Mouse (Mus musculus) neural tube, embryonic 13.5 days (tissue): Measurements from ENCODE around the gene 4932414N04Rik. TPM values are rescaled to one million over a fixed set of nuclear protein-coding genes. Genes with fewer than 3 reads are reported as not detected.

Experiments
- ATAC-seq: fragments of 200-750 bp; cut with Nextera tagmentation; 2 replicates; pipeline ENCODE4 v1.8.0; 2017; ENCODE audit warnings: low read depth, mild to moderate bottlenecking, moderate TSS enrichment, moderate library complexity
- H3K27ac ChIP-seq: fragments of 300-500 bp; sonication (generic); replicated peaks from 2 replicates; pipeline ENCODE4 v1.5.1; 2015; ENCODE audit warnings: moderate library complexity, mild to moderate bottlenecking, inconsistent platforms
- H3K27me3 ChIP-seq: fragments of 300-500 bp; sonication (generic); 2 replicates; pipeline ENCODE4 v1.6.1; 2015; ENCODE audit warnings: mild to moderate bottlenecking, inconsistent platforms
- H3K36me3 ChIP-seq: fragments of 300-500 bp; sonication (generic); 2 replicates; pipeline ENCODE4 v1.6.1; 2015; ENCODE audit warnings: mild to moderate bottlenecking, inconsistent platforms
- H3K4me1 ChIP-seq: fragments of 300-500 bp; sonication (generic); replicated peaks from 2 replicates; pipeline ENCODE4 v1.6.1; 2015; ENCODE audit warnings: inconsistent platforms
- H3K4me2 ChIP-seq: fragments of 300-500 bp; sonication (generic); 2 replicates; pipeline ENCODE4 v1.6.1; 2015; ENCODE audit warnings: inconsistent platforms, mild to moderate bottlenecking, moderate library complexity
- H3K4me3 ChIP-seq: fragments of 300-500 bp; sonication (generic); 2 replicates; pipeline ENCODE4 v1.5.1; 2015; ENCODE audit warnings: mild to moderate bottlenecking, inconsistent platforms
- H3K9ac ChIP-seq: fragments of 300-500 bp; sonication (generic); 2 replicates; pipeline ENCODE4 v1.6.1; 2015; ENCODE audit warnings: moderate library complexity, mild to moderate bottlenecking, inconsistent platforms
- H3K9me3 ChIP-seq: fragments of 300-500 bp; sonication (generic); 2 replicates; pipeline ENCODE4 v1.6.1; 2016; ENCODE audit warnings: inconsistent platforms
- WGBS: fragments of 180-500 bp; shearing (Covaris S2); methylation state at CpG from one replicate; pipeline ENCODE4 v1.1.7; 2015; 5-methylcytosine and 5-hydroxymethylcytosine counted together
- polyA plus RNA-seq: library from polyadenylated mRNA; unstranded; fragments of >200 nt; fragmentation: Nextera tagmentation; extraction: Ambion mirVana; gene quantifications from 2 replicates; pipeline ENCODE4 v1.2.1, GENCODE M21; 2015

The 4932414N04Rik gene
- polyA plus RNA-seq, 1 experiment from 2014 or later: not detected

- H3K9ac ChIP-seq: no peak overlapping the region
- H3K36me3 ChIP-seq: no peaks in the 10 kb centered on the region
- ATAC-seq: no peak
- no peak overlapping the region for H3K4me2 ChIP-seq
- no peak overlapping the region for H3K27ac ChIP-seq
- H3K4me3 ChIP-seq: no peak overlapping the region
- no peaks in the 10 kb centered on the region for H3K27me3 ChIP-seq
- WGBS: 66% methylated on average over 3 of the region's 3 CpGs
- no peaks in the 10 kb centered on the region for H3K9me3 ChIP-seq
- H3K4me1 ChIP-seq: 0 out of 2 replicates have a peak, but pooled peaks cover 7% of the 10 kb centered on the region
Measured at GRCm38 (mm10) chr2:68787161-68787675, 130.9 kb downstream of the 4932414N04Rik start.

GRCm38 (mm10) chr2:68792296-68792695 lies 136.0 kb downstream of the 4932414N04Rik start:
- WGBS: 93% methylated on average over 5 of the region's 5 CpGs
- Histone ChIP-seq H3K27ac (no peak overlapping the region), H3K27me3 (no peaks in the 10 kb centered on the region), H3K4me3 (no peak overlapping the region), H3K9ac (no peak overlapping the region), H3K4me1 (peaks cover 15% of the 10 kb centered on the region), H3K4me2 (no peak overlapping the region), H3K36me3 (no peaks in the 10 kb centered on the region), H3K9me3 (no peaks in the 10 kb centered on the region)
- ATAC-seq: no peak

- 71% methylated on average over 1 of the region's 1 CpGs for WGBS
- Histone ChIP-seq H3K27me3 (no peaks in the 10 kb centered on the region), H3K4me3 (no peak overlapping the region), H3K9ac (no peak overlapping the region), H3K4me2 (no peak overlapping the region), H3K27ac (no peak overlapping the region), H3K4me1 (peaks cover 15% of the 10 kb centered on the region), H3K9me3 (no peaks in the 10 kb centered on the region), H3K36me3 (no peaks in the 10 kb centered on the region)
- ATAC-seq: no peak
Measured at GRCm38 (mm10) chr2:68793472-68793871, 137.2 kb downstream of the 4932414N04Rik start.

GRCm38 (mm10) chr2:68794181-68794580 lies 137.9 kb downstream of the 4932414N04Rik start:
- H3K4me2 ChIP-seq: peak overlapping the region; percentile 30; the same call in 1 of the 2 replicates

GRCm38 (mm10) chr2:68794616-68795015 lies 138.3 kb downstream of the 4932414N04Rik start:
- H3K4me3 ChIP-seq: no peak overlapping the region
- peak overlapping the region; percentile 30 for H3K4me2 ChIP-seq
- H3K27ac ChIP-seq: 0 out of 2 replicates have a peak overlapping the region, but pooled peaks have one; percentile 7
- WGBS: 19% methylated on average over 9 of the region's 9 CpGs
- H3K9ac ChIP-seq: no peak overlapping the region
- peak; percentile 80 for ATAC-seq
- H3K9me3 ChIP-seq: no peaks in the 10 kb centered on the region
- peaks cover 15% of the 10 kb centered on the region for H3K4me1 ChIP-seq
- H3K36me3 ChIP-seq: no peaks in the 10 kb centered on the region
- no peaks in the 10 kb centered on the region for H3K27me3 ChIP-seq

More at GRCm38 (mm10) chr2:68794181-68794580, 137.9 kb downstream of the 4932414N04Rik start:
- H3K4me1 ChIP-seq: peaks cover 15% of the 10 kb centered on the region
- H3K4me3 ChIP-seq: no peak overlapping the region
- H3K9ac ChIP-seq: no peak overlapping the region
- H3K27me3 ChIP-seq: no peaks in the 10 kb centered on the region
- 0 out of 2 replicates have a peak, but pooled peaks have one; percentile 36 for ATAC-seq
- WGBS: 75% methylated on average over 5 of the region's 5 CpGs
- H3K36me3 ChIP-seq: no peaks in the 10 kb centered on the region
- no peaks in the 10 kb centered on the region for H3K9me3 ChIP-seq
- H3K27ac ChIP-seq: no peak overlapping the region

- WGBS: 78% methylated on average over 10 of the region's 10 CpGs
- Histone ChIP-seq H3K4me1 (peaks cover 22% of the 10 kb centered on the region), H3K9me3 (no peaks in the 10 kb centered on the region), H3K4me3 (no peak overlapping the region), H3K4me2 (no peak overlapping the region), H3K27me3 (no peaks in the 10 kb centered on the region), H3K36me3 (no peaks in the 10 kb centered on the region), H3K9ac (no peak overlapping the region), H3K27ac (no peak overlapping the region)
- ATAC-seq: no peak
Measured at GRCm38 (mm10) chr2:68796011-68796775, 139.9 kb downstream of the 4932414N04Rik start.

GRCm38 (mm10) chr2:68797106-68797505 lies 140.8 kb downstream of the 4932414N04Rik start:
- H3K36me3 ChIP-seq: no peaks in the 10 kb centered on the region
- no peaks in the 10 kb centered on the region for H3K27me3 ChIP-seq
- no peak overlapping the region for H3K9ac ChIP-seq
- 71% methylated on average over 4 of the region's 4 CpGs for WGBS
- H3K27ac ChIP-seq: no peak overlapping the region
- H3K9me3 ChIP-seq: no peaks in the 10 kb centered on the region
- H3K4me1 ChIP-seq: peaks cover 22% of the 10 kb centered on the region
- no peak overlapping the region for H3K4me3 ChIP-seq
- ATAC-seq: no peak
- no peak overlapping the region for H3K4me2 ChIP-seq

Other genes with a start within 250 kb of the 4932414N04Rik start
- 34.5 and 35.8 TPM in 2 replicates for gene Stk39, start 184.2 kb upstream of the 4932414N04Rik start, polyA plus RNA-seq
- gene 4933409G03Rik, start 74.1 kb upstream of the 4932414N04Rik start, polyA plus RNA-seq: not detected in 2 replicates
- 60.2 and 60.3 TPM in 2 replicates for gene Cers6, start 205.0 kb downstream of the 4932414N04Rik start, polyA plus RNA-seq